Mouse (Mus musculus) spleen, adult 2 months (tissue): ENCODE results near the gene Gm13043. TPM values are rescaled to one million over a fixed set of nuclear protein-coding genes. Genes with fewer than 3 reads are reported as not detected.
"Not testable (repeated sequence)": the region's sequence is repeated elsewhere in the genome, so short reads cannot be mapped to it uniquely, and the experiment has no call there.

Experiments used
- DNase-seq, 2 experiments: peaks; one replicate each; pipeline versions ENCODE4 v3.0.0 to v3.0.0-alpha.2; 2012 to 2021; ENCODE audit warnings: low spot score in 2 of 2, low read depth in 1 of 2
- H3K27ac ChIP-seq: fragments of 200-500 bp; 2 replicates; pipeline ENCODE4 v1.5.1; 2012; ENCODE audit warnings: low read length, inconsistent platforms; ENCODE audit not compliant: insufficient read depth
- H3K27me3 ChIP-seq: fragments of 200-500 bp; 2 replicates; pipeline ENCODE4 v1.6.1; 2012; ENCODE audit warnings: mild to moderate bottlenecking, moderate library complexity, low read length, inconsistent platforms; ENCODE audit not compliant: control insufficient read depth, insufficient read depth
- H3K36me3 ChIP-seq: fragments of 200-500 bp; 2 replicates; pipeline ENCODE4 v1.6.1; 2012; ENCODE audit warnings: mild to moderate bottlenecking, low read length, inconsistent platforms; ENCODE audit not compliant: control insufficient read depth, insufficient read depth
- H3K4me1 ChIP-seq: fragments of 200-500 bp; 2 replicates; pipeline ENCODE4 v1.6.1; 2011; ENCODE audit warnings: inconsistent platforms; ENCODE audit not compliant: control insufficient read depth, insufficient read depth, insufficient read length
- H3K4me3 ChIP-seq: fragments of 200-500 bp; 2 replicates; pipeline ENCODE4 v1.5.1; 2011; ENCODE audit warnings: mild to moderate bottlenecking, inconsistent platforms; ENCODE audit not compliant: insufficient read depth, insufficient read length; ENCODE audit errors: extremely low read depth
- CTCF ChIP-seq: fragments of 200-500 bp; IDR thresholded peaks from 2 replicates; pipeline ENCODE4 v1.5.1; 2011; ENCODE audit warnings: mild to moderate bottlenecking, inconsistent platforms; ENCODE audit not compliant: insufficient read depth, insufficient read length, insufficient replicate concordance; ENCODE audit errors: extremely low read depth
- POLR2A ChIP-seq: fragments of 200-500 bp; IDR thresholded peaks from 2 replicates; pipeline ENCODE4 v1.6.1; 2011; ENCODE audit warnings: low read depth, low read length, inconsistent platforms
- WGBS: fragments of 180-500 bp; shearing (Covaris S2); methylation state at CpG from one replicate; pipeline ENCODE4 v1.1.7; 2018; 5-methylcytosine and 5-hydroxymethylcytosine counted together
- polyA plus RNA-seq: library from polyadenylated mRNA; depleted of rRNA; stranded (reverse); fragments of >200 nt; gene quantifications from 2 replicates; pipeline ENCODE4 v1.2.3, GENCODE M21; 2012; rRNA removed

Gm13043 gene
- polyA plus RNA-seq = not detected in 2 replicates

DNA sequence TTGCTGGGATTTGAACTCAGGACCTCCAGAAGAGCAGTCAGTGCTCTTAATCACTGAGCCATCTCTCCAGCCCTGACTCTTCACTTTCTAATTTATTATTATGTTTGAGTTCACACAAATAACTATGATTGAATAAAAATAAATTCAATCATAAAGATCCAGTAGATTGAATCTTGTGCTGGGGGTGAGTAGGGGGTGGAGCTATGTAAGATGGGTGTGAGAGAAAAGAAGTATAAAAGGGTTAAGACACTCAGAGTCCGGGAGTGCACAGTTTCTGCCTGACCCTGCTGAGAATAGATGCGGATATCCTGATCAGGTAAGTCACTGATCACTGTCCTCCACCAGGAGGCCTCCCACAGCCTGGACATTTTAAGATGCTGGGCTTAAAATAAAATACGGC is at the start of gene Gm13043:
Gene Gm13043, plus strand, starts transcription at position 301 of the 400 bp plus-strand sequence.
- 80% methylated on average over 3 of the region's 3 CpGs for WGBS
- no peak for DNase-seq
- no peaks in the 10 kb centered on the region for H3K36me3 ChIP-seq
- H3K27ac ChIP-seq = no peak within 1 kb of the TSS
- H3K4me3 ChIP-seq = no peak within 1 kb of the TSS
- H3K27me3 ChIP-seq = no peaks in the 10 kb centered on the region
- TF ChIP-seq POLR2A (no peak), CTCF (no peak)
- H3K4me1 ChIP-seq = no peaks in the 10 kb centered on the region

DNA sequence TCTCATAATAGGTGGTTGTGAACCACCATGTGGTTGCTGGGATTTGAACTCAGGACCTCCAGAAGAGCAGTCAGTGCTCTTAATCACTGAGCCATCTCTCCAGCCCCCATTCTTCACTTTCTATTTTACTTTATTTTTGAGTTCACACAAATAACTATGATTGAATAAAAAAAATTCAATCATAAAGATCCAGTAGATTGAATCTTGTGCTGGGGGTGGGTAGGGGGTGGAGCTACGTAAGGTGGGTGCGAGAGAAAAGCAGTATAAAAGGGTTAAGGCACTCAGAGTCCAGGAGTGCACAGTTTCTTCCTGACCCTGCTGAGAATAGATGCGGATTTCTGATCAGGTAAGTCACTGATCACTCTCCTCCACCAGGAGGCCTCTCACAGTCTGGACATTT is 24.5 kb downstream of the Gm13043 start, which contains the start of gene Gm13040:
Gene Gm13040, plus strand, starts transcription at position 301 of the 400 bp plus-strand sequence.
- no CpG with 5 or more reads among the region's 3 CpGs for WGBS
- H3K4me1 ChIP-seq, H3K27me3 ChIP-seq, H3K36me3 ChIP-seq, DNase-seq, H3K27ac ChIP-seq, H3K4me3 ChIP-seq: not testable (repeated sequence)

DNA sequence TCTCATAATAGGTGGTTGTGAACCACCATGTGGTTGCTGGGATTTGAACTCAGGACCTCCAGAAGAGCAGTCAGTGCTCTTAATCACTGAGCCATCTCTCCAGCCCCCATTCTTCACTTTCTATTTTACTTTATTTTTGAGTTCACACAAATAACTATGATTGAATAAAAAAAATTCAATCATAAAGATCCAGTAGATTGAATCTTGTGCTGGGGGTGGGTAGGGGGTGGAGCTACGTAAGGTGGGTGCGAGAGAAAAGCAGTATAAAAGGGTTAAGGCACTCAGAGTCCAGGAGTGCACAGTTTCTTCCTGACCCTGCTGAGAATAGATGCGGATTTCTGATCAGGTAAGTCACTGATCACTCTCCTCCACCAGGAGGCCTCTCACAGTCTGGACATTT is 40.3 kb downstream of the Gm13043 start, which contains the start of the genes BC080695 and Gm13057:
Gene BC080695, plus strand, starts transcription at position 301 of the 400 bp plus-strand sequence.
Gene Gm13057, plus strand, starts transcription at position 310 of the 400 bp plus-strand sequence.
- not testable (repeated sequence) for H3K4me1 ChIP-seq, H3K4me3 ChIP-seq, H3K27me3 ChIP-seq, H3K27ac ChIP-seq, H3K36me3 ChIP-seq, DNase-seq
- WGBS = no CpG with 5 or more reads among the region's 3 CpGs

Other genes with a start within 250 kb of the Gm13043 start
- gene Pdpn, start 211.8 kb upstream of the Gm13043 start, polyA plus RNA-seq = 0.18 and 0.28 TPM in 2 replicates
- gene Lrrc38, start 161.6 kb upstream of the Gm13043 start, polyA plus RNA-seq = not detected in 2 replicates
- not detected in 2 replicates for gene Pramel1, start 116.9 kb upstream of the Gm13043 start, polyA plus RNA-seq
- gene Pramef8, start 98.9 kb upstream of the Gm13043 start, polyA plus RNA-seq = 4.6 and 5.2 TPM in 2 replicates
- not detected in 2 replicates for gene Oog4, start 61.0 kb upstream of the Gm13043 start, polyA plus RNA-seq
- gene Gm13040, start 24.6 kb downstream of the Gm13043 start, polyA plus RNA-seq = not detected in 2 replicates
- gene BC080695, start 40.4 kb downstream of the Gm13043 start, polyA plus RNA-seq = not detected in 2 replicates
- gene Gm13057, start 40.4 kb downstream of the Gm13043 start, polyA plus RNA-seq = not detected in 2 replicates
- gene Gm13083, start 103.7 kb downstream of the Gm13043 start, polyA plus RNA-seq = not detected in 2 replicates
- not detected in 2 replicates for gene Gm13088, start 145.9 kb downstream of the Gm13043 start, polyA plus RNA-seq
- not detected in 2 replicates for gene Gm13089, start 191.4 kb downstream of the Gm13043 start, polyA plus RNA-seq
- not detected in 2 replicates for gene Gm13078, start 208.1 kb downstream of the Gm13043 start, polyA plus RNA-seq